Mouse (Mus musculus) heart, embryonic 10.5 days (tissue): Measurements from ENCODE around the gene Gm29666. TPM values are rescaled to one million over a fixed set of nuclear protein-coding genes. Genes with fewer than 3 reads are reported as not detected.
A peak's percentile ranks its signal among the peaks of the same experiment; 100 is the strongest.
"Not testable (repeated sequence)": the region's sequence is repeated elsewhere in the genome, so short reads cannot be mapped to it uniquely, and the experiment has no call there.

Experiments used
- DNase-seq: peaks from one replicate; pipeline ENCODE4 v3.0.0-alpha.2; 2017; ENCODE audit warnings: low spot score
- H3K27ac ChIP-seq: fragments of 300-500 bp; sonication (generic); 2 replicates; pipeline ENCODE4 v1.5.1; 2016; ENCODE audit warnings: mild to moderate bottlenecking
- H3K27me3 ChIP-seq: fragments of 300-500 bp; sonication (generic); 2 replicates; pipeline ENCODE4 v1.6.1; 2016; ENCODE audit warnings: mild to moderate bottlenecking; ENCODE audit not compliant: poor library complexity, insufficient read depth, severe bottlenecking
- H3K36me3 ChIP-seq: fragments of 300-500 bp; sonication (generic); 2 replicates; pipeline ENCODE4 v1.6.1; 2016; ENCODE audit warnings: mild to moderate bottlenecking, moderate library complexity
- H3K4me1 ChIP-seq: fragments of 300-500 bp; sonication (generic); 2 replicates; pipeline ENCODE4 v1.6.1; 2016; ENCODE audit warnings: mild to moderate bottlenecking
- H3K4me3 ChIP-seq: fragments of 300-500 bp; sonication (generic); 2 replicates; pipeline ENCODE4 v1.5.1; 2016; ENCODE audit warnings: mild to moderate bottlenecking, moderate library complexity
- H3K9me3 ChIP-seq: fragments of 300-500 bp; sonication (generic); 2 replicates; pipeline ENCODE4 v1.6.1; 2016; ENCODE audit warnings: mild to moderate bottlenecking, moderate library complexity
- WGBS: fragments of 180-500 bp; shearing (Covaris S2); methylation state at CpG from one replicate; pipeline ENCODE4 v1.1.7; 2016; 5-methylcytosine and 5-hydroxymethylcytosine counted together
- microRNA-seq: library from miRNA; unstranded; fragments of <30 nt; microRNA quantifications from one replicate; pipeline ENCODE4, GENCODE M21; 2017
- polyA plus RNA-seq: library from polyadenylated mRNA; unstranded; fragments of >200 nt; fragmentation: Nextera tagmentation; extraction: Ambion mirVana; gene quantifications from 2 replicates; pipeline ENCODE4 v1.2.1, GENCODE M21; 2016

Gene Gm29666
- polyA plus RNA-seq, 1 experiment from 2014 or later = 1.2 TPM

GRCm38 (mm10) chr15:84896216-84896615, 23.6 kb downstream of the Gm29666 start:
- WGBS = 67% methylated on average over 10 of the region's 10 CpGs
- DNase-seq = not testable (repeated sequence)
- H3K4me1 ChIP-seq = peaks cover 14% of the 10 kb centered on the region

GRCm38 (mm10) chr15:84891658-84892057, 28.2 kb downstream of the Gm29666 start:
- no peak overlapping the region for H3K27ac ChIP-seq
- 6% methylated on average over 3 of the region's 3 CpGs for WGBS
- peaks cover 10% of the 10 kb centered on the region; the same call in 1 of the 2 replicates for H3K4me1 ChIP-seq
- no peak overlapping the region for H3K4me3 ChIP-seq
- H3K36me3 ChIP-seq = no peaks in the 10 kb centered on the region
- no peaks in the 10 kb centered on the region for H3K9me3 ChIP-seq
- DNase-seq = peak; percentile 79
- H3K27me3 ChIP-seq = no peaks in the 10 kb centered on the region; the same call in 1 of the 2 replicates

More at GRCm38 (mm10) chr15:84896216-84896615, 23.6 kb downstream of the Gm29666 start:
- not testable (repeated sequence) for H3K4me3 ChIP-seq, H3K36me3 ChIP-seq, H3K27me3 ChIP-seq, H3K27ac ChIP-seq, H3K9me3 ChIP-seq

GRCm38 (mm10) chr15:84891246-84891645, 28.6 kb downstream of the Gm29666 start:
- Histone ChIP-seq H3K4me3 (no peak overlapping the region), H3K9me3 (no peaks in the 10 kb centered on the region), H3K27ac (no peak overlapping the region), H3K4me1 (peaks cover 10% of the 10 kb centered on the region; the same call in 1 of the 2 replicates), H3K27me3 (no peaks in the 10 kb centered on the region; the same call in 1 of the 2 replicates), H3K36me3 (no peaks in the 10 kb centered on the region)
- DNase-seq = no peak
- 45% methylated on average over 3 of the region's 3 CpGs for WGBS

GRCm38 (mm10) chr15:84888066-84888465, 31.8 kb downstream of the Gm29666 start:
- Histone ChIP-seq H3K36me3 (no peaks in the 10 kb centered on the region), H3K9me3 (no peaks in the 10 kb centered on the region), H3K27ac (no peak overlapping the region), H3K4me3 (no peak overlapping the region), H3K27me3 (no peaks in the 10 kb centered on the region; the same call in 1 of the 2 replicates), H3K4me1 (peaks cover 10% of the 10 kb centered on the region; the same call in 1 of the 2 replicates)
- WGBS = 81% methylated on average over 12 of the region's 12 CpGs
- no peak for DNase-seq

GRCm38 (mm10) chr15:84877029-84877815, 42.6 kb downstream of the Gm29666 start:
- H3K4me1 ChIP-seq = peaks cover 5% of the 10 kb centered on the region; the same call in 1 of the 2 replicates
- no peak overlapping the region for H3K4me3 ChIP-seq
- DNase-seq = no peak
- WGBS = 76% methylated on average over 12 of the region's 12 CpGs
- H3K9me3 ChIP-seq = no peaks in the 10 kb centered on the region
- no peaks in the 10 kb centered on the region for H3K36me3 ChIP-seq
- H3K27ac ChIP-seq = no peak overlapping the region
- H3K27me3 ChIP-seq = 0 out of 2 replicates have a peak, but pooled peaks cover 4% of the 10 kb centered on the region

GRCm38 (mm10) chr15:84873867-84874266, 46.0 kb downstream of the Gm29666 start:
- Histone ChIP-seq H3K36me3 (no peaks in the 10 kb centered on the region), H3K4me3 (no peak overlapping the region), H3K27me3 (0 out of 2 replicates have a peak, but pooled peaks cover 4% of the 10 kb centered on the region), H3K4me1 (peaks cover 5% of the 10 kb centered on the region; the same call in 1 of the 2 replicates), H3K9me3 (no peaks in the 10 kb centered on the region), H3K27ac (no peak overlapping the region)
- 71% methylated on average over 4 of the region's 4 CpGs for WGBS
- no peak for DNase-seq

GRCm38 (mm10) chr15:84873079-84873478, 46.8 kb downstream of the Gm29666 start:
- DNase-seq = no peak
- H3K36me3 ChIP-seq = no peaks in the 10 kb centered on the region
- H3K4me1 ChIP-seq = peaks cover 5% of the 10 kb centered on the region; the same call in 1 of the 2 replicates
- H3K9me3 ChIP-seq = no peaks in the 10 kb centered on the region
- H3K27me3 ChIP-seq = 0 out of 2 replicates have a peak, but pooled peaks cover 4% of the 10 kb centered on the region
- 81% methylated on average over 11 of the region's 11 CpGs for WGBS
- no peak overlapping the region for H3K27ac ChIP-seq
- no peak overlapping the region for H3K4me3 ChIP-seq

GRCm38 (mm10) chr15:84871802-84872201, 48.0 kb downstream of the Gm29666 start:
- H3K36me3 ChIP-seq = no peaks in the 10 kb centered on the region
- H3K4me3 ChIP-seq = no peak overlapping the region
- peaks cover 5% of the 10 kb centered on the region; the same call in 1 of the 2 replicates for H3K4me1 ChIP-seq
- H3K27me3 ChIP-seq = no peaks in the 10 kb centered on the region
- no peaks in the 10 kb centered on the region for H3K9me3 ChIP-seq
- WGBS = 77% methylated on average over 3 of the region's 3 CpGs
- DNase-seq = no peak
- no peak overlapping the region for H3K27ac ChIP-seq

GRCm38 (mm10) chr15:84861911-84862310, 57.9 kb downstream of the Gm29666 start:
- no peaks in the 10 kb centered on the region; the same call in 1 of the 2 replicates for H3K27me3 ChIP-seq
- no peak for DNase-seq
- WGBS = 85% methylated on average over 8 of the region's 8 CpGs

More at GRCm38 (mm10) chr15:84861911-84862310, 57.9 kb downstream of the Gm29666 start:
- H3K27ac ChIP-seq = no peak overlapping the region
- no peaks in the 10 kb centered on the region for H3K36me3 ChIP-seq
- no peak overlapping the region for H3K4me3 ChIP-seq
- peaks cover 10% of the 10 kb centered on the region for H3K4me1 ChIP-seq
- H3K9me3 ChIP-seq = no peaks in the 10 kb centered on the region

Small RNA genes within 50 kb of the gene (microRNA-seq; reads per million reads assigned to microRNA genes)
- 15.9 reads per million, percentile 29 among the genes with 10 or more reads in this experiment for gene Mir1249

Other genes starting within 250 kb of the Gm29666 start
- 4.3 and 6.5 TPM in 2 replicates for gene Arhgap8, start 200.0 kb downstream of the Gm29666 start, polyA plus RNA-seq
- gene Phf21b, start 64.0 kb downstream of the Gm29666 start, polyA plus RNA-seq = 0.16 and 0.41 TPM in 2 replicates
- gene Nup50, start 3.4 kb upstream of the Gm29666 start, polyA plus RNA-seq = 34.0 and 42.5 TPM in 2 replicates
- gene 5031439G07Rik, start 68.5 kb upstream of the Gm29666 start, polyA plus RNA-seq = 3.9 and 6.4 TPM in 2 replicates
- gene Upk3a, start 97.1 kb upstream of the Gm29666 start, polyA plus RNA-seq = 0.24 TPM in 1 of 2 replicates, not detected in the other
- 18.0 and 22.6 TPM in 2 replicates for gene Fam118a, start 108.9 kb upstream of the Gm29666 start, polyA plus RNA-seq
- 0.11 and 0.20 TPM in 2 replicates for gene Smc1b, start 211.9 kb upstream of the Gm29666 start, polyA plus RNA-seq
- gene Ribc2, start 212.0 kb upstream of the Gm29666 start, polyA plus RNA-seq = 0.15 TPM in 1 of 2 replicates, not detected in the other